Mouse (Mus musculus) bone marrow macrophage, adult 2 months (primary cell): Measurements from ENCODE around the gene 4930524B15Rik. TPM values are rescaled to one million over a fixed set of nuclear protein-coding genes. Genes with fewer than 3 reads are reported as not detected.

Experiments
- H3K27ac ChIP-seq: 2 replicates; pipeline ENCODE4 v1.5.1; 2012; ENCODE audit warnings: low read depth, low read length; ENCODE audit not compliant: insufficient read depth
- H3K4me1 ChIP-seq: 2 replicates; pipeline ENCODE4 v1.6.1; 2012; ENCODE audit warnings: low read length; ENCODE audit not compliant: control insufficient read depth, insufficient read depth
- H3K4me3 ChIP-seq: 2 replicates; pipeline ENCODE4 v1.5.1; 2012; ENCODE audit warnings: mild to moderate bottlenecking, low read length, moderate library complexity; ENCODE audit not compliant: insufficient read depth
- CTCF ChIP-seq: IDR thresholded peaks from 2 replicates; pipeline ENCODE4 v1.5.1; 2012; ENCODE audit warnings: low read depth, mild to moderate bottlenecking, low read length, moderate library complexity
- POLR2A ChIP-seq: IDR thresholded peaks from 2 replicates; pipeline ENCODE4 v1.6.1; 2012; ENCODE audit warnings: mild to moderate bottlenecking, low read depth, low read length, borderline replicate concordance
- polyA plus RNA-seq: library from polyadenylated mRNA; stranded (reverse); fragments of >200 nt; gene quantifications from 2 replicates; pipeline ENCODE4 v1.2.4, GENCODE M21; 2012; ENCODE audit not compliant: missing spikeins, insufficient read depth, insufficient read length

Gene 4930524B15Rik
- polyA plus RNA-seq, result not detected in 2 replicates

DNA sequence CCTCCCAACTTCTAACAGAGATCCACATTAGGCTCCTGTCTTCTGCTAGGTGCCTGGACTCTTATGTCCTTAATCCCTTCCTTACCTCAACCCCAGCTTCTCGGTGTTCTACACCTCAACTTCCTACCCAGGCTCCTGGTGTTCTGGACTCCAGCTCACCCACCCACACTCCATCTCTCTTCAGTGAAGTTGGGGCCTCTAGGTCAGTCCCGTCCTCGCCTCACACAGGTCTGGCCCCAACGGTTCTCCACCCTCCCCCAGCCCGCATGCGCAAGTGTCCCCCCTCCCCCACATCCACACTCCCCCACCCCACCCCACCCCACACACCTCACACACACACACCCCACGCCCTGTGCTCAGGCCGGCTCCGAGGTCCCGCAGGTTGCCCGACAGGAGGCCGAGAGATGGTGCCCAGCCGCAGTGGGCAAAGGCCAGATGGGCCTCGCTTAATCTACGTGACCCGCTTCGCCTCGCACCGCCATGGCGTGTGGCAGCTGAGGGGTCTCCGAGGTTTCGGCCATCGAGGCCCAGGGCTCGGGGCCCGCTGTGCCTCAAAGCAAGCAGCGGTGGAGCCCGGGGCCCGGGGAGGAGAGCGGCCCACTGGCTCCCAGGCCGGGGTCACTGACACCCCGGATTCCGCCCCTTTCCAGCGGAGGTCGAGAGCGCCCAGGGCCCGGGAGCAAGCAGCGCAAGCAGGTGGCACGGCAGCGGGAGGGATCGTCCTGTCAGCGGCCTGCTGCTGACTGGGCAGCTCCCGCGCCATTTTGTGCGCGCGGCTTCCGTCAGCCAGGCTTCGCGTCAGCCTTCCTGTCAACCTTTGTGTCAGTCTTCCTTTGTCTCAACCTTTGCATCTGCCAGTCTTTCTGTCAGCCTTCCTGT is at the start of gene 4930524B15Rik:
TSS of gene 4930524B15Rik (plus strand) at position 337 of the 879 bp plus-strand sequence.
- H3K4me3 ChIP-seq, result no peak within 1 kb of the TSS
- peaks cover 2% of the 10 kb centered on the region; the same call in 1 of the 2 replicates for H3K4me1 ChIP-seq
- TF ChIP-seq CTCF, result no peak
- no peak for TF ChIP-seq POLR2A
- H3K27ac ChIP-seq, result no peak within 1 kb of the TSS

- TF ChIP-seq CTCF (no peak), POLR2A (no peak)
- no peak overlapping the region for H3K27ac ChIP-seq
- no peaks in the 10 kb centered on the region; the same call in 1 of the 2 replicates for H3K4me1 ChIP-seq
- no peak overlapping the region for H3K4me3 ChIP-seq
Measured at GRCm38 (mm10) chr11:31917769-31918168, 47.6 kb upstream of the 4930524B15Rik start.

DNA sequence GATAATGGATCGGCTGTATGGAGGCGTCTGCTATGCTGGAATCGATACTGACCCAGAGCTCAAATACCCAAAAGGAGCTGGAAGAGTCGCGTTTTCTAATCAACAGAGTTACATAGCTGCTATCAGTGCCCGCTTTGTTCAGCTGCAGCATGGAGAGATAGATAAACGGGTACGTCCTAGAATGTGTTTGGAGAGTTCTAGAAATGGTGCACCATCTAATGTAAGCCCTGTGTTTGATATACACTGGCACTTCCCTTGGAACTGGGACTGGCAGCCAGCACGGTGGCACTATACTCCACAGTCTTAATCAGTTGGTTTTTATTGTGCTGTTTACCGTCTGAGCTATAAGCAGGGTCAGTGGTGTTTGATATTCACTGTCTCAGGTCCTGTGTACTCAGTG is 35.3 kb upstream of the 4930524B15Rik start:
- Histone ChIP-seq H3K27ac (no peak overlapping the region), H3K4me3 (no peak overlapping the region), H3K4me1 (no peaks in the 10 kb centered on the region)
- TF ChIP-seq POLR2A, result no peak
- no peak for TF ChIP-seq CTCF

GRCm38 (mm10) chr11:31935652-31936051 is 29.7 kb upstream of the 4930524B15Rik start:
- Histone ChIP-seq H3K4me3 (no peak overlapping the region), H3K27ac (no peak overlapping the region), H3K4me1 (no peaks in the 10 kb centered on the region)
- TF ChIP-seq CTCF (no peak), POLR2A (no peak)

GRCm38 (mm10) chr11:31936910-31937525 is 28.4 kb upstream of the 4930524B15Rik start:
- TF ChIP-seq CTCF (no peak), POLR2A (no peak)
- no peak overlapping the region for H3K4me3 ChIP-seq
- no peaks in the 10 kb centered on the region for H3K4me1 ChIP-seq

GRCm38 (mm10) chr11:31940898-31941639 is 24.3 kb upstream of the 4930524B15Rik start:
- TF ChIP-seq CTCF (no peak), POLR2A (no peak)
- H3K27ac ChIP-seq, result no peak overlapping the region
- H3K4me1 ChIP-seq, result no peaks in the 10 kb centered on the region
- no peak overlapping the region for H3K4me3 ChIP-seq

More at GRCm38 (mm10) chr11:31936910-31937525, 28.4 kb upstream of the 4930524B15Rik start:
- no peak overlapping the region for H3K27ac ChIP-seq

DNA sequence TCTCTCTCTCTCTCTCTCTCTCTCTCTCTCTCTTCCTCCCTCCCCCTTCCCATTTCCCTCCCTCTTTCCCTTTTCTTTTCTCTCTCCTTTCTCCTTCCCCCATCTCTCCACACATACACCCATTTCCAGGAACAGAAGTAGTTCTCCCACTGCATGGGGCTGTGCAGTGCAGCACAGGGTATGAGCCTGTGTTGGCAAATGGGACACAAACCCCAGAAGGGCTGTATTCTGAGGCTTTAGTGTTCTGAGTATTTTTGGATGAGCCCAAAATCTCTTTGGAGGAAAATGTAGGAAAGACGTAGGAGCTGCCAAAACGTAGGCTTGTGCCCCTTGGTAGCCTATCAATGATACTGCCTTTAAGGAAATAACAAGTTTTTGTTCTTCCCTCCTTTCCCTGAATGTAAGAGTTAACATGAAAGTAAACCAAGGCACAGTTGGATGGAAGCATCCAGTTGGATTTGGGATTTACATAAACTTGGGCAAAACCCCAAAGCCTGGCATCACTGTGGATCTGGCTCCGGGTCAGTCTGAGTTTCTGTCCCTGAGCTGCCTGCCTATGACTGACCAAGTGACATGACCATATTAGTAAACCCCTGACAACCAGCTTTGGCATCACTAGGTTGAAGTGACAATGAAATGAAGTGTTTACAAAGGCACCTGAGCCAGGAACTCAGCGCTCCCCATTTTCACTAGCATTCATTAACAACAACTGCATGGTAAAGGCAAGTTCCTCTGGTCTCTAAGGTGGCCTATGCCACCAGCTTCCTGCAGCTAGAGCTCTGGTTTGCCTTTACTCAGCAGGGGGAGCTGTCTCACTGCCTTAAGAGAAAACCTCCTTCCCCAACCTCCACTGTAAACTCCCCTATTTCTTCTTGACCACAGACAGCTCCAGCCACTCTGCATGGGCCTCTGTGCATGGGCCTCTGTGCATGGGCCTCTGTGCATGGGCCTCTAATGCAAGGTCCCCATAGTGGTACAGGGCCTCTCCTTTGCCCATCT is 23.5 kb upstream of the 4930524B15Rik start:
- TF ChIP-seq CTCF, result no peak
- TF ChIP-seq POLR2A, result no peak
- Histone ChIP-seq H3K27ac (no peak overlapping the region), H3K4me1 (no peaks in the 10 kb centered on the region), H3K4me3 (no peak overlapping the region)

GRCm38 (mm10) chr11:31945471-31945870 is 19.9 kb upstream of the 4930524B15Rik start:
- TF ChIP-seq CTCF, result no peak
- TF ChIP-seq POLR2A, result no peak
- H3K27ac ChIP-seq, result no peak overlapping the region
- H3K4me3 ChIP-seq, result no peak overlapping the region
- H3K4me1 ChIP-seq, result peaks cover 11% of the 10 kb centered on the region
